Mouse (Mus musculus) ovary, adult 18-20 months (tissue): ENCODE measurements at regions not wholly inside any gene's neighbourhood (a gene's known extent, or its start where the extent isn't known, plus 50 kb on each side); places are given as distances from the start of the nearest gene placed in this dataset.

ENCODE experiments used
- DNase-seq: peaks from one replicate; pipeline ENCODE4 v3.0.0; 2022; ENCODE audit warnings: low spot score, mixed read lengths

DNA sequence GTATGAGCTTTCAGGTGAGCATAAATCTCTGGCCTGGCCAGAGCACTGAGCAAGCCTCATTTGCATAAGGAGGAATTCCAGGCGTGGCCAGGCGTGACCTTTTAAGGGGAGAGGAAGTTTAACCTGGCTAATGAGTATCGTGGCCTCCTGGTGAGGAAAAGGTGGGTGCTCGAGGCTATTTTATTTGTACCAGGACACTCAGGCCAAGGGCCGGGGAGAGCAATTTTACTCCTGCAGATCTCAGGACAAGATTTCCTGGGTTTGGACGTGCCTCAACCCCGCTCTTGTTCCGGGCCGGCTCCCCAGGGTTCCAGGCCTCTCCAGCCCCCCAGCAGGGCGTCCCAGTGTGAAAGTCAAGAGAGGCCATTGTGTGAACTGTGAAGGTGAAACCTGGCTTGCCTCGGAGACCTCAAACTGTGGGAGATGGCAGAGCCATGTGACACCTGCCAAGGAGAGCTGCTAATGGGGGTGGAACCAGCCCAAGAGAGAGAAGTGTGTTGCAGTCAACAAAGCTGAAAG is 54.3 kb upstream of the Hs6st1 start:
- no peak for DNase-seq

DNA sequence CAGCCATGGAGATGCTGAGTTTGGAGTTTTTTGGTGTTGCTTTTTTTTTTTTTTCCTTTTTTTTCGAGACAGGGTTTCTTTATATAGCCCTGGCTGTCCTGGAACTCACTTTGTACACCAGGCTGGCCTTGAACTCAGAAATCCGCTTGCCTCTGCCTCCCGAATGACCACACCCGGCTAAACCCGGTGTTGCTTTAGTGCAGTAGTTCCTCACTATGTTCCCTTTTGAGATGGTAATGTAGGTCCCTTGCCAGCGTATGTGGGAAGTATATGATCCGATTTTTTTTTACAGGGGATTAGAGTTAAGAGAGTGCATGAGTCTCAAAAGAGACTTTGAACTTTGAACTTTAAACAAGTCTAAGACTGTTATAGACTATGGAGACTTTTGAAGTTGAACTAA is 53.8 kb upstream of the Hs6st1 start:
- no peak for DNase-seq

- no peak for DNase-seq
These were observed 53.0 kb upstream of the Hs6st1 start for GRCm38 (mm10) chr1:36015210-36015609.

GRCm38 (mm10) chr1:36016566-36016965 is 51.6 kb upstream of the Hs6st1 start:
- DNase-seq: no peak

- DNase-seq: peak; percentile 20
These were observed 51.1 kb upstream of the Hs6st1 start for GRCm38 (mm10) chr1:36017061-36017461.

DNA sequence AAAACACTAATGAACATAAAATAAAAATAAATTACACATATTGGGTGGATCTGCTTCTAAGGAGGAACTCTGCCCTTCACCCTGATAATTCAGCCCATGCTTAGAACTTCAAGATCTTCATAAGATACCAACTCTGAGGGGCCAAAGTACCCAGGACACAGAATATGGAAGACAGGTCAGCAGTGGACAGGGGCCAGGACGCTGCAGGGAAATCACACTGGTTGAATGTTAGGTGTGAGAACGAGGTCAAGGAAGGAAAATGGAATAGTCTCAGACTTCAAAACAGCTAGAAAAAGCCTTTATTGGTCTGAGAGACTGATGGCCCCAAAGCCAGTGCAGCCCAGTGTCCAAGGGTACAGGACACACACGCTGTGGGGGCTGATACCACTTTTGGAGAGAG is 50.5 kb upstream of the Hs6st1 start:
- DNase-seq: no peak
